Mouse (Mus musculus) MEL (cell line): ENCODE data around the gene Sf1. TPM values are rescaled to one million over a fixed set of nuclear protein-coding genes. Genes with fewer than 3 reads are reported as not detected.

Experiments
- DNase-seq: peaks from one replicate; pipeline ENCODE4 v3.0.0; 2011; ENCODE audit warnings: low read depth, low spot score
- H3K27ac ChIP-seq: 2 replicates; pipeline ENCODE4 v1.5.1; 2012; ENCODE audit warnings: low read depth, mild to moderate bottlenecking, control low read depth, low read length, moderate library complexity; ENCODE audit not compliant: control insufficient read depth
- H3K27me3 ChIP-seq, 2 experiments: fragments of 150-350 bp in 1 of 2; sonication (generic) in 1 of 2; 2 replicates each; pipeline ENCODE4 v1.6.1; 2012; ENCODE audit warnings: low read length in 2 of 2, mild to moderate bottlenecking in 2 of 2, improper control_type of control experiment in 1 of 2, moderate library complexity in 1 of 2; ENCODE audit not compliant: insufficient read depth in 2 of 2, control insufficient read depth in 1 of 2
- H3K36me3 ChIP-seq, 2 experiments: 2 replicates each; pipeline ENCODE4 v1.6.1; 2012 to 2014; ENCODE audit warnings: low read length in 2 of 2, improper control_type of control experiment in 1 of 2, inconsistent platforms in 1 of 2, mild to moderate bottlenecking in 1 of 2; ENCODE audit not compliant: insufficient read depth in 2 of 2, control insufficient read depth in 1 of 2
- H3K4me1 ChIP-seq, 2 experiments: fragments of 150-350 bp in 1 of 2; sonication (generic) in 1 of 2; 2 replicates each; pipeline ENCODE4 v1.6.1; 2012; ENCODE audit warnings: low read length in 2 of 2, improper control_type of control experiment in 1 of 2, mild to moderate bottlenecking in 1 of 2; ENCODE audit not compliant: insufficient read depth in 2 of 2, control insufficient read depth in 1 of 2
- H3K4me3 ChIP-seq, 2 experiments: fragments of 150-350 bp in 1 of 2; sonication (generic) in 1 of 2; 2 replicates each; pipeline ENCODE4 v1.5.1; 2012; ENCODE audit warnings: low read depth in 2 of 2, low read length in 2 of 2, mild to moderate bottlenecking in 2 of 2, moderate library complexity in 2 of 2, control low read depth in 1 of 2, improper control_type of control experiment in 1 of 2; ENCODE audit not compliant: control insufficient read depth in 1 of 2, insufficient read depth in 1 of 2
- H3K79me2 ChIP-seq: 2 replicates; pipeline ENCODE4 v1.6.1; 2012; ENCODE audit warnings: mild to moderate bottlenecking, low read length, moderate library complexity; ENCODE audit not compliant: control insufficient read depth, poor library complexity, insufficient read depth
- H3K9ac ChIP-seq: 2 replicates; pipeline ENCODE4 v1.6.1; 2012; ENCODE audit warnings: low read depth, mild to moderate bottlenecking, control low read depth, low read length, moderate library complexity; ENCODE audit not compliant: control insufficient read depth, poor library complexity, severe bottlenecking
- H3K9me3 ChIP-seq: fragments of 150-350 bp; sonication (generic); replicated peaks from 2 replicates; pipeline ENCODE4 v1.6.1; 2012; ENCODE audit warnings: mild to moderate bottlenecking, low read length, improper control_type of control experiment, moderate library complexity; ENCODE audit not compliant: insufficient read depth
- BHLHE40 ChIP-seq: IDR thresholded peaks from 2 replicates; pipeline ENCODE4 v1.6.1; 2012; ENCODE audit warnings: low read depth, mild to moderate bottlenecking, inconsistent platforms, low read length, improper control_type of control experiment, borderline replicate concordance
- CHD1 ChIP-seq: IDR thresholded peaks from 2 replicates; pipeline ENCODE4 v1.6.1; 2012; ENCODE audit warnings: low read depth, mild to moderate bottlenecking, inconsistent platforms, low read length, improper control_type of control experiment
- CTCF ChIP-seq, 3 experiments: IDR thresholded peaks in 2 of 3; conservative IDR thresholded peaks in 1 of 3; 2 replicates each; pipeline ENCODE4 v1.5.1; 2011 to 2012; ENCODE audit warnings: low read length in 3 of 3, low read depth in 2 of 3, mild to moderate bottlenecking in 2 of 3, improper control_type of control experiment in 1 of 3, inconsistent platforms in 1 of 3, mixed read lengths in 1 of 3, moderate library complexity in 1 of 3; ENCODE audit not compliant: control insufficient read depth in 1 of 3, insufficient read depth in 1 of 3, poor library complexity in 1 of 3, severe bottlenecking in 1 of 3
- GABPA ChIP-seq: IDR thresholded peaks from 2 replicates; pipeline ENCODE4 v1.6.1; 2012; ENCODE audit warnings: low read depth, mild to moderate bottlenecking, inconsistent platforms, low read length, improper control_type of control experiment, moderate library complexity
- GATA1 ChIP-seq: IDR thresholded peaks from 2 replicates; pipeline ENCODE4 v1.6.1; 2011; ENCODE audit warnings: low read depth, low read length, improper control_type of control experiment
- MAFK ChIP-seq: IDR thresholded peaks from 2 replicates; pipeline ENCODE4 v1.6.1; 2011; ENCODE audit warnings: low read depth, mild to moderate bottlenecking, low read length, improper control_type of control experiment, borderline replicate concordance
- MAX ChIP-seq: IDR thresholded peaks from 2 replicates; pipeline ENCODE4 v1.6.1; 2011; ENCODE audit warnings: low read length, improper control_type of control experiment
- MAZ ChIP-seq: IDR thresholded peaks from 2 replicates; pipeline ENCODE4 v1.6.1; 2012; ENCODE audit warnings: low read depth, mild to moderate bottlenecking, inconsistent platforms, low read length, improper control_type of control experiment
- MYB ChIP-seq: IDR thresholded peaks from 2 replicates; pipeline ENCODE4 v1.6.1; 2011; ENCODE audit warnings: mild to moderate bottlenecking, low read depth, low read length, improper control_type of control experiment
- MYC ChIP-seq: IDR thresholded peaks from 2 replicates; pipeline ENCODE4 v1.6.1; 2011; ENCODE audit warnings: low read depth, mild to moderate bottlenecking, low read length, improper control_type of control experiment, moderate library complexity
- POLR2A ChIP-seq, 2 experiments: IDR thresholded peaks; 2 replicates each; pipeline ENCODE4 v1.6.1; 2011 to 2012; ENCODE audit warnings: low read length in 2 of 2, mild to moderate bottlenecking in 2 of 2, control low read depth in 1 of 2, improper control_type of control experiment in 1 of 2, low read depth in 1 of 2, moderate library complexity in 1 of 2; ENCODE audit not compliant: control insufficient read depth in 1 of 2, insufficient read depth in 1 of 2, poor library complexity in 1 of 2
- POLR2AphosphoS5 ChIP-seq: IDR thresholded peaks from 2 replicates; pipeline ENCODE4 v1.6.1; 2012; ENCODE audit warnings: low read depth, borderline replicate concordance, mild to moderate bottlenecking, inconsistent platforms, low read length, moderate library complexity, mixed read lengths
- RCOR1 ChIP-seq: IDR thresholded peaks from 2 replicates; pipeline ENCODE4 v1.6.1; 2012; ENCODE audit warnings: low read depth, mild to moderate bottlenecking, inconsistent platforms, low read length, improper control_type of control experiment
- SIN3A ChIP-seq: IDR thresholded peaks from 2 replicates; pipeline ENCODE4 v1.6.1; 2012; ENCODE audit warnings: low read length, improper control_type of control experiment, inconsistent platforms
- SMC3 ChIP-seq: IDR thresholded peaks from 2 replicates; pipeline ENCODE4 v1.6.1; 2011; ENCODE audit warnings: low read depth, low read length, improper control_type of control experiment
- TAL1 ChIP-seq: IDR thresholded peaks from 2 replicates; pipeline ENCODE4 v1.6.1; 2012; ENCODE audit warnings: mild to moderate bottlenecking, inconsistent platforms, low read length, moderate library complexity, mixed read lengths
- TBP ChIP-seq: IDR thresholded peaks from 2 replicates; pipeline ENCODE4 v1.8.0; 2011; ENCODE audit warnings: low read depth, low read length, improper control_type of control experiment
- ZC3H11A ChIP-seq: IDR thresholded peaks from 2 replicates; pipeline ENCODE4 v1.6.1; 2012; ENCODE audit warnings: low read depth, mild to moderate bottlenecking, inconsistent platforms, low read length, improper control_type of control experiment
- ZNF384 ChIP-seq: IDR thresholded peaks from 2 replicates; pipeline ENCODE4 v1.6.1; 2012; ENCODE audit warnings: low read depth, mild to moderate bottlenecking, inconsistent platforms, low read length, improper control_type of control experiment
- polyA plus RNA-seq, 2 experiments: library from polyadenylated mRNA; stranded (reverse) in 1 of 2; unstranded in 1 of 2; fragments of >175 nt in 1 of 2; fragments of >200 nt in 1 of 2; gene quantifications; 2 replicates each; pipeline versions ENCODE4 v1.2.1 to v1.2.4; 2012; ENCODE audit warnings: low replicate concordance in 2 of 2, low read depth in 1 of 2; ENCODE audit not compliant: insufficient read length in 2 of 2, insufficient read depth in 1 of 2, missing spikeins in 1 of 2
- total RNA-seq: library from RNA; depleted of rRNA; stranded (reverse); fragments of 300-350 nt; gene quantifications from 2 replicates; pipeline ENCODE4 v1.2.3, GENCODE M21; 2012

The Sf1 gene
- total and polyA plus RNA-seq, 3 experiments: 65.7 to 245 (median 211) TPM

GRCm38 (mm10) chr19:6385419-6385818, 21.9 kb downstream of the Sf1 start:
- no peak for TF ChIP-seq POLR2A (IDR thresholded peaks at IDR 0.05; ENCODE audit: control insufficient read depth in 1 of 2, insufficient read depth in 1 of 2, low read depth in 1 of 2, low read length in 2 of 2, poor library complexity in 1 of 2)
- TF ChIP-seq GATA1: no peak
- no peak for TF ChIP-seq RCOR1
- no peak for TF ChIP-seq MYB
- no peak for TF ChIP-seq SMC3
- TF ChIP-seq BHLHE40: no peak
- TF ChIP-seq TBP: no peak
- TF ChIP-seq ZC3H11A: no peak
- no peak for TF ChIP-seq MAFK
- TF ChIP-seq MAZ: no peak
- no peak for TF ChIP-seq ZNF384
- TF ChIP-seq MAX: no peak
- TF ChIP-seq TAL1: no peak
- TF ChIP-seq GABPA: no peak
- TF ChIP-seq MYC: no peak
- no peak for TF ChIP-seq CTCF (IDR thresholded peaks at IDR 0.05 in 2 of 3, conservative IDR thresholded peaks at IDR 0.05 in 1 of 3; ENCODE audit: control insufficient read depth in 1 of 3, insufficient read depth in 1 of 3, low read depth in 2 of 3, low read length in 3 of 3, poor library complexity in 1 of 3, severe bottlenecking in 1 of 3)
- no peak for TF ChIP-seq CHD1
- no peak for TF ChIP-seq SIN3A
- TF ChIP-seq POLR2AphosphoS5: no peak
- Histone ChIP-seq H3K27ac (no peak overlapping the region), H3K4me1 (no peaks in the 10 kb centered on the region), H3K27me3 (no peaks in the 10 kb centered on the region), H3K36me3 (no peaks in the 10 kb centered on the region), H3K9ac (no peak overlapping the region), H3K4me3 (no peak overlapping the region), H3K9me3 (no peaks in the 10 kb centered on the region), H3K79me2 (no peaks in the 10 kb centered on the region)
- no peak for DNase-seq

DNA sequence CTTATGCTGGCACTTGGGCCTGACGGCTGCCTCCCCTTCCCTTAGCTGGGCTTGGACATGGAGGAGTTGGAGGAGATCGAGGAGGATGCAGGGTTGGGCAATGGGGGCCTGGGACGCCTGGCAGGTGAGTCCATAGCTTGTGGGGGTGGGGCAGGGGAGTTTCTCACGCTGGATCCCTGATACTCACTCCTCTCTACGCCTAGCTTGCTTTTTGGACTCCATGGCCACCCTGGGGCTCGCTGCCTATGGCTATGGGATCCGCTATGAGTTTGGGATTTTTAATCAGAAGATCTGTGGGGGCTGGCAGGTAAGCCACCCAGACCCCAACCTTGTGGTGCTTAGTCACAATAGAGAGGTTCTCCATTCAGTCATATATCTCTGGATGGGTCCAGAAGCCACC, 22.3 kb downstream of the Sf1 start:
- H3K27me3 ChIP-seq: no peaks in the 10 kb centered on the region
- H3K27ac ChIP-seq: no peak overlapping the region
- no peaks in the 10 kb centered on the region for H3K36me3 ChIP-seq
- no peak for DNase-seq
- no peak for TF ChIP-seq MAFK
- H3K9me3 ChIP-seq: no peaks in the 10 kb centered on the region
- no peaks in the 10 kb centered on the region for H3K4me1 ChIP-seq
- H3K4me3 ChIP-seq: no peak overlapping the region
- H3K9ac ChIP-seq: no peak overlapping the region
- no peaks in the 10 kb centered on the region for H3K79me2 ChIP-seq
